Mouse (Mus musculus) hindbrain, embryonic 16.5 days (tissue): ENCODE measurements around the gene Fuca2. TPM values are rescaled to one million over a fixed set of nuclear protein-coding genes. Genes with fewer than 3 reads are reported as not detected.
"Not testable (repeated sequence)": the region's sequence is repeated elsewhere in the genome, so short reads cannot be mapped to it uniquely, and the experiment has no call there.

Experiments used
- ATAC-seq: fragments of 200-750 bp; cut with Nextera tagmentation; 2 replicates; pipeline ENCODE4 v1.8.0; 2017; ENCODE audit warnings: moderate TSS enrichment, moderate library complexity
- H3K27ac ChIP-seq: fragments of 300-500 bp; sonication (generic); 2 replicates; pipeline ENCODE4 v1.5.1; 2014; ENCODE audit warnings: low read depth, mild to moderate bottlenecking, control low read depth, low read length, moderate library complexity
- H3K27me3 ChIP-seq: fragments of 300-500 bp; sonication (generic); replicated peaks from 2 replicates; pipeline ENCODE4 v1.6.1; 2014; ENCODE audit warnings: low read length; ENCODE audit not compliant: control insufficient read depth, insufficient read depth
- H3K36me3 ChIP-seq: fragments of 300-500 bp; sonication (generic); 2 replicates; pipeline ENCODE4 v1.6.1; 2014; ENCODE audit warnings: mild to moderate bottlenecking, low read length, moderate library complexity, mixed read lengths; ENCODE audit not compliant: control insufficient read depth, insufficient read depth
- H3K4me1 ChIP-seq: fragments of 300-500 bp; sonication (generic); 2 replicates; pipeline ENCODE4 v1.6.1; 2014; ENCODE audit warnings: low read depth, low read length; ENCODE audit not compliant: control insufficient read depth, insufficient read depth
- H3K4me2 ChIP-seq: fragments of 300-500 bp; sonication (generic); 2 replicates; pipeline ENCODE4 v1.6.1; 2014; ENCODE audit warnings: mild to moderate bottlenecking, low read length, control low read depth, moderate library complexity
- H3K4me3 ChIP-seq: fragments of 300-500 bp; sonication (generic); 2 replicates; pipeline ENCODE4 v1.5.1; 2014; ENCODE audit warnings: mild to moderate bottlenecking, low read length, control low read depth, moderate library complexity
- H3K9ac ChIP-seq: fragments of 300-500 bp; sonication (generic); 2 replicates; pipeline ENCODE4 v1.6.1; 2014; ENCODE audit warnings: low read depth, mild to moderate bottlenecking, control low read depth, low read length, moderate library complexity
- H3K9me3 ChIP-seq: fragments of 300-500 bp; sonication (generic); 2 replicates; pipeline ENCODE4 v1.6.1; 2014; ENCODE audit warnings: mild to moderate bottlenecking, low read length, moderate library complexity; ENCODE audit not compliant: control insufficient read depth
- WGBS: fragments of 180-500 bp; shearing (Covaris S2); extraction: QIAGEN DNeasy Blood & Tissue Kit; methylation state at CpG from one replicate; pipeline ENCODE4 v1.1.7; 2014; 5-methylcytosine and 5-hydroxymethylcytosine counted together
- polyA plus RNA-seq: library from polyadenylated mRNA; unstranded; fragments of >200 nt; fragmentation: Nextera tagmentation; extraction: Ambion mirVana; gene quantifications from 2 replicates; pipeline ENCODE4 v1.2.1, GENCODE M21; 2015

Gene Fuca2
- polyA plus RNA-seq, 1 experiment from 2014 or later = 61.3 TPM

DNA sequence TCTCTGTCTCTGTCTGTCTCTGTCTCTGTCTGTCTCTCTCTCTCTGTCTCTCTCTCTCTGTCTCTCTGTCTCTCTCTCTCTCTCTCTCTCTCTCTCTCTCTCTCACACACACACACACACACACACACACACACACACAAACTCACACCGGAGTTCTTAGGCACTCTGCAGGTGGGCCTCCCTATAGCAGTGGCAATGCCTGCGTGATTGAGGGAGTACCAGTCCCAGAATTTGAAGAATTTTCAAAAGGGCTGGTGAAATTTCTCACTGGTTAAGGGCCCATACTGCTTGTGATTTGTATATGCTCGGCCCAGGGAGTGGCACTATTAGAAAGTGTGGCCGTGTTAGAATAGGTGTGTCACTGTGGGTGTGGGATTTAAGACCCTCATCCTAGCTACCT is 2.2 kb downstream of the Fuca2 start:
- 45% methylated on average over 4 of the region's 4 CpGs for WGBS
- ATAC-seq = peak; percentile 48

DNA sequence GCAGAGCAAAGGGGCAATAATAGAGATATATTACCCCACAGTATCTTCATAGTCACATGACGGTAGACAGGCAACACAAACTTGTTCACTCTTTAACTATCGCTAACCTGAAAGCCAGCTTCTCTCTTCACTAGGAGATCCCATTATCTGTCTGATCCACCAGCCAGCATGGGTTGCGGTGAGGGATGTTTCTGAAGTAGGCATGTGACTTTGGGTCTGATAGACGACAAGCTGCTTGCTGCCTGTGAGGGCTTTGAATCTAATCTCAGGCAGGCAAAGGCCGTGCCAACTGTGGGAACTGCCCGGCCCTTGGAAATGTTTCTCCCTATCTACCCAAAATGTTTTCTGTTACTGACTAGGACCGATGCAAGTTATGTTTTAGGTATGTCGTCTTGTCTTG is 3.0 kb downstream of the Fuca2 start:
- Histone ChIP-seq H3K4me2 (no peak overlapping the region; the same call in 1 of the 2 replicates), H3K4me1 (peaks cover 10% of the 10 kb centered on the region), H3K9ac (no peak overlapping the region), H3K27me3 (no peaks in the 10 kb centered on the region), H3K36me3 (peaks cover 6% of the 10 kb centered on the region; the same call in 1 of the 2 replicates), H3K27ac (no peak overlapping the region), H3K4me3 (no peak overlapping the region), H3K9me3 (no peaks in the 10 kb centered on the region)
- 90% methylated on average over 8 of the region's 8 CpGs for WGBS
- no peak for ATAC-seq

More for the DNA sequence above, 2.2 kb downstream of the Fuca2 start:
- Histone ChIP-seq H3K4me2 (peak overlapping the region; percentile 73), H3K4me3 (peak overlapping the region; percentile 58), H3K4me1 (peaks cover 10% of the 10 kb centered on the region), H3K9ac (peak overlapping the region; percentile 75)
- not testable (repeated sequence) for H3K36me3 ChIP-seq, H3K9me3 ChIP-seq, H3K27ac ChIP-seq, H3K27me3 ChIP-seq

DNA sequence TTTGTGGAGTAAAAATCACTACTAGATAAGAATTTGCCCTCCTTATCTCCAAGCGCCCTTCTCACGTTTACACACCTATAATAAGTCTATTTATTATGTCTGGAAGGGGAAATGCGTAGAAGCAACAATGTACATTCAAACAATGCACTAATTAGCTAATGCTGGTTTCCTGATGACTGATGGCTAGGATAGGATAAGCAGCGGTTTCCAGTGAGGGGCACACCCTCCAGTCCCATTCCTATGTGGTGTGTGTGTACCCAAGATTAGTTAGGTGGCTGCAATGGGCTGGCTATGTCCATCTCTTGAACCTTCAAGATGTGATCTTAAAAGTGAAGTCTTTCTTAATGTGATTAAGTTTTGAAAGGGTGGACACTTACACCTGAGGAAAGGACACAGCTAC is 22.5 kb downstream of the Fuca2 start:
- no peak for ATAC-seq
- no peaks in the 10 kb centered on the region for H3K27me3 ChIP-seq
- 83% methylated on average over 4 of the region's 4 CpGs for WGBS
- H3K4me1 ChIP-seq = no peaks in the 10 kb centered on the region
- no peaks in the 10 kb centered on the region for H3K9me3 ChIP-seq
- no peak overlapping the region for H3K4me2 ChIP-seq
- no peak overlapping the region for H3K9ac ChIP-seq
- H3K36me3 ChIP-seq = peaks cover 5% of the 10 kb centered on the region
- no peak overlapping the region for H3K27ac ChIP-seq
- H3K4me3 ChIP-seq = no peak overlapping the region

DNA sequence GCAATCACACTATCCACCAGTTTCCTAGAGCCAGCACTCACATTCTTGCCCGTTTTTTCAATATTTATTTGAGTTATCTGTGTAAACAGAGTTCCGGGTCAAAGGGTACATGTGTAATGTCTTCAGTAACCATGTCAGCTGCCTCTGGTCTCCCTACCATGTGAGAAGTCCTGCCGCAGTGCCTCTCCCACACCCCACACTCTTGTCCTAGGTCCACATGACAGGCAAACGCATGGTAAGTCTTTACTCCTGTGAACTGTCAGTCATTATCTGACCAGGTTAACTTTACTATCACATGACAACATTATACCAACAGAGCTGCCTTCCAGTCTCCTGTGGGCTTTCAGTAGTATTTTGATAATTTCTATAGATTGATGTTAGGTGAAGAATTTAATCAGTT is 28.8 kb downstream of the Fuca2 start:
- H3K36me3 ChIP-seq = peaks cover 22% of the 10 kb centered on the region
- no peaks in the 10 kb centered on the region for H3K9me3 ChIP-seq
- 89% methylated on average over 4 of the region's 4 CpGs for WGBS

DNA sequence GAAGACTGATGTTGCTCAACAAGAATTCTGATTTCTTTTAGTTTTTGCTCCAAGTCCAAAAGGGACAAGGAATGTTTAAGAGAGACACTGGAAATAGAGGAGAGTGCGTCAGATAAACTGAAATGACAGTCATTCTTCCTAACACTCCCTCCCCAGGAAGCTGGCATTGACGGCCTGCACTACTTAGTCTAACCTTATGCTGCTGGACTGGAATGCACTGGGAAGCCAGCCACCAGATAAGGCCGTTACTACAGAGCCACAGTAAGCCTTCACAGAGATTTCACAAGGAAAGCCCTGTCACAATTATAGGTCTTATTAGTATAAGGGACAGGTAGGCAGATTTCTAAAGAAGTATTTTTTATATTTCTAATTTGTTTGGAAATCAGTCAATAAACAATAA is 35.4 kb downstream of the Fuca2 start:
- 90% methylated on average over 3 of the region's 3 CpGs for WGBS
- H3K36me3 ChIP-seq = peaks cover 24% of the 10 kb centered on the region
- H3K9ac ChIP-seq = no peak overlapping the region
- H3K27me3 ChIP-seq = no peaks in the 10 kb centered on the region
- H3K4me3 ChIP-seq = no peak overlapping the region
- ATAC-seq = no peak
- H3K4me1 ChIP-seq = no peaks in the 10 kb centered on the region
- no peak overlapping the region for H3K27ac ChIP-seq
- H3K9me3 ChIP-seq = no peaks in the 10 kb centered on the region
- H3K4me2 ChIP-seq = no peak overlapping the region

More for the DNA sequence above, 28.8 kb downstream of the Fuca2 start:
- ATAC-seq = no peak
- H3K9ac ChIP-seq = no peak overlapping the region
- H3K4me2 ChIP-seq = no peak overlapping the region
- H3K27me3 ChIP-seq = no peaks in the 10 kb centered on the region
- no peak overlapping the region for H3K27ac ChIP-seq
- no peak overlapping the region for H3K4me3 ChIP-seq
- no peaks in the 10 kb centered on the region for H3K4me1 ChIP-seq

DNA sequence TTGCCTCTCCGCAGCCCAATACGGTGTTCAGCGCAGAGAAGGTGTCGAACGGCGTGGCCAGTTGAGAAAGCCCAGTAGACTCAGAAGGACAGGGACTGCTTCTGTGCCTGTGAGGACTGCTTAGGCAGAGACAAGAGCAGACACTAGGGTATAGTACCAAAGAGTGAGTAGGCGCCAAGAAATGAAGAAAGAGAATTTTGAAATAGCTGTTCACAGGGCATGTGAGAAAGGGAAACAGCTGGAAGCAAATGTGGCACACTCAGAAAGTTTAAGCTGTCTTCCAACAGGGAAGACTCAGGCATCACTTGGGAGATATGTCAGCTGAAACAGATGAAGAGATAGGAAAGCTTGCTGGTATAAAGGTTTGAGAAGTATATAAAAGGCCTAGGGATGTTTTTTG is 37.4 kb downstream of the Fuca2 start:
- 96% methylated on average over 7 of the region's 7 CpGs for WGBS
- no peaks in the 10 kb centered on the region for H3K4me1 ChIP-seq
- no peak for ATAC-seq
- H3K36me3 ChIP-seq = peaks cover 23% of the 10 kb centered on the region
- no peak overlapping the region for H3K9ac ChIP-seq
- H3K27me3 ChIP-seq = no peaks in the 10 kb centered on the region
- no peak overlapping the region for H3K4me3 ChIP-seq
- H3K4me2 ChIP-seq = no peak overlapping the region
- no peaks in the 10 kb centered on the region for H3K9me3 ChIP-seq
- no peak overlapping the region for H3K27ac ChIP-seq

- ATAC-seq = no peak
- no peaks in the 10 kb centered on the region for H3K27me3 ChIP-seq
- H3K9ac ChIP-seq = no peak overlapping the region
- WGBS = 94% methylated on average over 7 of the region's 7 CpGs
- H3K36me3 ChIP-seq = peaks cover 9% of the 10 kb centered on the region
- H3K9me3 ChIP-seq = no peaks in the 10 kb centered on the region
- H3K4me1 ChIP-seq = no peaks in the 10 kb centered on the region
- no peak overlapping the region for H3K4me3 ChIP-seq
- no peak overlapping the region for H3K4me2 ChIP-seq
- no peak overlapping the region for H3K27ac ChIP-seq
These were observed 40.5 kb downstream of the Fuca2 start for GRCm38 (mm10) chr10:13539769-13540333.

DNA sequence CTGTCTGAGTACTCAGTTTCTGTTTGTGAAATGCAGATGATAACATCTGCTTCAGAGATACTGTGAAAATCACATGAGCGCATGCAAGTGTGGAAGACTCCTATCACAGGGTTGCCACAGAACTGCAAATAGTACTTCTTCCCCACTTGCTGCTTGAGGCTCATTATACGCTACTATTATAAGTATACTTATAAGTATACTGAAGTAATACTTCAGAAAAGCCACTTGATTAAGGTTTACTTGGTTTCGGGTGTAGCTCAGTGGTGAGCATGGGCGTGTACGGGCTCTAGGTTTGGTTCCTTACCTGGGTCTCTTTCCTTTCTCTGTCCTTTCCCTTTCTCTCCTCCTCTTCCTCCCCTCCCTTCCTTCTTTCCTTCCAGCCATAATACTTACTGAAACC is 42.4 kb downstream of the Fuca2 start:
- WGBS = 96% methylated on average over 5 of the region's 5 CpGs
- ATAC-seq = no peak
- no peak overlapping the region for H3K4me2 ChIP-seq
- H3K36me3 ChIP-seq = peaks cover 4% of the 10 kb centered on the region
- no peak overlapping the region for H3K9ac ChIP-seq
- no peaks in the 10 kb centered on the region for H3K27me3 ChIP-seq
- H3K27ac ChIP-seq = no peak overlapping the region
- H3K9me3 ChIP-seq = no peaks in the 10 kb centered on the region
- no peaks in the 10 kb centered on the region for H3K4me1 ChIP-seq
- H3K4me3 ChIP-seq = no peak overlapping the region

GRCm38 (mm10) chr10:13552646-13553497 is 53.5 kb downstream of the Fuca2 start, which contains the start of the genes Adat2 and Pex3:
Gene Adat2, plus strand, starts transcription at chr10:13552894.
Gene Pex3, minus strand, starts transcription at chr10:13553142.
- Histone ChIP-seq H3K9me3 (no peaks in the 10 kb centered on the region), H3K9ac (peak within 1 kb of the TSS; percentile 83), H3K27ac (peak within 1 kb of the TSS; percentile 57), H3K27me3 (no peaks in the 10 kb centered on the region), H3K4me3 (peak within 1 kb of the TSS; percentile 81), H3K36me3 (no peaks in the 10 kb centered on the region), H3K4me1 (peaks cover 9% of the 10 kb centered on the region), H3K4me2 (peak within 1 kb of the TSS; percentile 92)
- peak; percentile 98 for ATAC-seq
- under 1% methylated on average over 51 of the region's 51 CpGs for WGBS
